Mouse (Mus musculus): ENCODE results near the gene Cdc42ep3. TPM values are rescaled to one million over a fixed set of nuclear protein-coding genes. Genes with fewer than 3 reads are reported as not detected.
A peak's percentile ranks its signal among the peaks of the same experiment; 100 is the strongest.

Cdc42ep3 gene
- polyA plus RNA-seq, 1 experiment from 2014 or later: 60.1 TPM

DNA sequence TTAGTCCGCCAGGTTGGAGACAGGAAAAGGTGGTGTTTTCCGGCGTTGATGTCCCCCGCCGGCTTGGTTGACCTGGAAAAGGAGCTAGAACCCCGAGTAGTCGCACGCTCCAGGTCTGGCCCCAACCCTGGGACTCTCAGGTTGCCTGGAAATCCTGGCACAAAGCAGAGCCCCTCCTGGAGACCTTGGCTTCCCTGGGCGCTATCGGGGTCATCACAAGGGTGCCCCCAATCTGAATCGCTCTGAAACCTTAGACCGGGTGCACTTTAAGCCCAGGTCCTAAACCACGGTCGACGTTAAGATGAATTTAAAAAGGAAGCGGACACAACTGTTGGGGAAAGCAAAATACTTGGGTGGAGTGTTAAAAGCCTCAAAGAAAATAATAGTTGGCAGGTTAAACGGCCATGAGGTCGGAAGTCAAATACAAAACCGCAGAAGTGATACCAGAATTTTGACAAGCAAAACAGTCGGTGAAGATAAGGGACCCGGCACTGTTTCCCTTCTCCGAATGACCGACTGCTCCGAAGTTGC lies 1.2 kb upstream of the Cdc42ep3 start:
- H3K4me3 ChIP-seq (replicated peaks): peak overlapping the region; percentile 65
- peak overlapping the region; percentile 100 for H3K4me2 ChIP-seq
- ATAC-seq (ENCODE audit: insufficient read depth, low FRiP score, low read depth): peak; percentile 9; the same call in 1 of the 2 replicates
- peaks cover 3% of the 10 kb centered on the region; the same call in 1 of the 2 replicates for H3K4me1 ChIP-seq
- H3K9me3 ChIP-seq: no peaks in the 10 kb centered on the region
- 0 out of 2 replicates have a peak overlapping the region, but pooled peaks have one; percentile 54 for H3K9ac ChIP-seq
- H3K27me3 ChIP-seq (replicated peaks): no peaks in the 10 kb centered on the region
- no peaks in the 10 kb centered on the region for H3K36me3 ChIP-seq
- H3K27ac ChIP-seq: peak overlapping the region; percentile 87
- 9% methylated on average over 24 of the region's 24 CpGs for WGBS

GRCm38 (mm10) chr17:79355271-79355991 lies 540 bp upstream of the Cdc42ep3 start:
- Histone ChIP-seq H3K27me3 (replicated peaks) (no peaks in the 10 kb centered on the region), H3K9ac (peak overlapping the region; percentile 54), H3K4me1 (peaks cover 3% of the 10 kb centered on the region; the same call in 1 of the 2 replicates), H3K36me3 (no peaks in the 10 kb centered on the region), H3K4me2 (peak overlapping the region; percentile 100), H3K9me3 (no peaks in the 10 kb centered on the region), H3K27ac (peak overlapping the region; percentile 87), H3K4me3 (replicated peaks) (peak overlapping the region; percentile 65)
- WGBS: under 1% methylated on average over 59 of the region's 59 CpGs
- peak; percentile 45 for ATAC-seq (ENCODE audit: insufficient read depth, low FRiP score, low read depth)

GRCm38 (mm10) chr17:79354174-79354443 lies 782 bp downstream of the Cdc42ep3 start:
- Histone ChIP-seq H3K4me2 (peak overlapping the region; percentile 100), H3K27me3 (replicated peaks) (no peaks in the 10 kb centered on the region), H3K4me3 (replicated peaks) (peak overlapping the region; percentile 65), H3K9me3 (no peaks in the 10 kb centered on the region), H3K4me1 (peaks cover 3% of the 10 kb centered on the region; the same call in 1 of the 2 replicates), H3K9ac (peak overlapping the region; percentile 55; the same call in 1 of the 2 replicates), H3K27ac (peak overlapping the region; percentile 87), H3K36me3 (no peaks in the 10 kb centered on the region)
- no peak for ATAC-seq (ENCODE audit: insufficient read depth, low FRiP score, low read depth)
- WGBS: 1% methylated on average over 6 of the region's 6 CpGs

GRCm38 (mm10) chr17:79353446-79354173 lies 1.3 kb downstream of the Cdc42ep3 start:
- H3K27me3 ChIP-seq (replicated peaks): no peaks in the 10 kb centered on the region
- no peaks in the 10 kb centered on the region for H3K9me3 ChIP-seq
- H3K36me3 ChIP-seq: no peaks in the 10 kb centered on the region
- WGBS: 4% methylated on average over 16 of the region's 16 CpGs
- H3K4me3 ChIP-seq (replicated peaks): peak overlapping the region; percentile 65
- no peak for ATAC-seq (ENCODE audit: insufficient read depth, low FRiP score, low read depth)
- H3K4me1 ChIP-seq: peaks cover 3% of the 10 kb centered on the region; the same call in 1 of the 2 replicates
- H3K9ac ChIP-seq: peak overlapping the region; percentile 55; the same call in 1 of the 2 replicates
- H3K27ac ChIP-seq: peak overlapping the region; percentile 87
- H3K4me2 ChIP-seq: peak overlapping the region; percentile 100

DNA sequence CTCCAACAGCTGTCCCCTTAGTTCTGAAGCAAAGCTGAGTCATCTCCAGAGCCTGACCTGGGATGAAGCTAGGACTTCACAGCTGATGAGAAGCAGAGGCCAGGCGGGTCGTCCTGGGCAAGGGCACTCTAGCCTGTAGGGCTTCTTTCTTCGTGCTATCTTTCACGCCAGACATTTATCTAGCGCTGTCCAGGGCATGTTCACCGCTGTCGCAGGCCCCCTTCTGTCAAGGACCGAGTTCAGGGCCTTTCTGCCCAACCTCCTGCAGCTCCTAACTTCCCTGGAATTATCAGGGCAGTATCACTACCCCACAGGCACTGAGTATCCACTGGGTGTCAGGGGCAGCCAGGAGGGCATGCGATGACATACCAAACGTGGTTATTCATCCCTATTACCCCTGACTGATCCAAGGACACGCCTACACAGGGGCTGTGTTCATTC lies 4.1 kb downstream of the Cdc42ep3 start:
- no peak overlapping the region for H3K4me3 ChIP-seq (replicated peaks)
- WGBS: 67% methylated on average over 11 of the region's 11 CpGs
- H3K4me1 ChIP-seq: 0 out of 2 replicates have a peak, but pooled peaks cover 3% of the 10 kb centered on the region
- no peak overlapping the region for H3K27ac ChIP-seq
- no peaks in the 10 kb centered on the region for H3K9me3 ChIP-seq
- H3K36me3 ChIP-seq: no peaks in the 10 kb centered on the region
- peak; percentile 65 for ATAC-seq (ENCODE audit: insufficient read depth, low FRiP score, low read depth)
- no peak overlapping the region for H3K9ac ChIP-seq
- no peaks in the 10 kb centered on the region for H3K27me3 ChIP-seq (replicated peaks)
- H3K4me2 ChIP-seq: no peak overlapping the region

- no peaks in the 10 kb centered on the region for H3K4me1 ChIP-seq
- H3K27ac ChIP-seq: no peak overlapping the region
- no peak for ATAC-seq (ENCODE audit: insufficient read depth, low FRiP score, low read depth)
- H3K27me3 ChIP-seq (replicated peaks): no peaks in the 10 kb centered on the region
- WGBS: 74% methylated on average over 4 of the region's 4 CpGs
- no peak overlapping the region for H3K9ac ChIP-seq
- H3K36me3 ChIP-seq: no peaks in the 10 kb centered on the region
- H3K4me2 ChIP-seq: no peak overlapping the region
- no peak overlapping the region for H3K4me3 ChIP-seq (replicated peaks)
- H3K9me3 ChIP-seq: no peaks in the 10 kb centered on the region
Observed at GRCm38 (mm10) chr17:79349371-79349770, 5.5 kb downstream of the Cdc42ep3 start.

GRCm38 (mm10) chr17:79347920-79348589 lies 6.8 kb downstream of the Cdc42ep3 start:
- no peak for ATAC-seq (ENCODE audit: insufficient read depth, low FRiP score, low read depth)
- Histone ChIP-seq H3K9ac (no peak overlapping the region), H3K9me3 (no peaks in the 10 kb centered on the region), H3K4me2 (no peak overlapping the region), H3K4me1 (no peaks in the 10 kb centered on the region), H3K36me3 (no peaks in the 10 kb centered on the region), H3K27me3 (replicated peaks) (no peaks in the 10 kb centered on the region), H3K4me3 (replicated peaks) (no peak overlapping the region), H3K27ac (no peak overlapping the region)
- WGBS: 84% methylated on average over 7 of the region's 7 CpGs

GRCm38 (mm10) chr17:79347291-79347690 lies 7.6 kb downstream of the Cdc42ep3 start:
- 65% methylated on average over 4 of the region's 4 CpGs for WGBS
- Histone ChIP-seq H3K4me1 (0 out of 2 replicates have a peak, but pooled peaks cover 3% of the 10 kb centered on the region), H3K9me3 (no peaks in the 10 kb centered on the region), H3K27ac (no peak overlapping the region), H3K27me3 (replicated peaks) (no peaks in the 10 kb centered on the region), H3K9ac (no peak overlapping the region), H3K4me2 (no peak overlapping the region), H3K36me3 (no peaks in the 10 kb centered on the region), H3K4me3 (replicated peaks) (no peak overlapping the region)
- no peak for ATAC-seq (ENCODE audit: insufficient read depth, low FRiP score, low read depth)

DNA sequence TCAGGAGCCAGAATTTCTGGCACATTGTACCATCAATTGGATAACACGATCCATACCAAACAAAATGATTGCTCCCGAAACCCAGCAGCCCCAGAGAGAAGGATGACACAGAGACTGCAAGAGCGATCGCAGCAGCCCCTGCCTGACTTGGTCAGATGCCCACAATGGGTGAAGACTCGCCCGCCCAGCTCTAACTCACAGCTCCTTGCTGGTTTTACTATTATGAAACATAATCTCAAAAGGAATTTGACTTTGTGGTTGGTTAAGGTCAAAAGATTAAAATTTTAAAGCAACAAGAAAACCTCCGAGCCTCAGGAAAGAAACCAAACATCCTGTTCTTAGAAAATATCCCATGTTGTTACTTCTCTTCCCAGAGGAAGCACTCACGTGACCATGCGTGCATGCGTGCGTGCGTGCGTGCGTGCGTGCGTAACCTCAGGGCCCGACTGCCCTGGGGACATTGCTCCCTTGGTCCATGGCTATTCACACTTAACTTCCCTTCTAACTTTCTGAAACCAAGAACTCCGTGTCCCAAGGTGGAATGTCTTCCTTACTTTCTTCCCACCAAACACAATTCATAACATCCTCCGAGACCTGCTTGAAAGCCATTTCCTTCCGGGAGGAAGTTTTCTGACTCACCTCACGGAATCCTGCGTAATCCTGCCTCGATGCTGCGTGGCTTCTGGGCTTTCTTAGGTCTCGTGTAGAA lies 9.7 kb downstream of the Cdc42ep3 start:
- Histone ChIP-seq H3K4me3 (replicated peaks) (no peak overlapping the region), H3K4me1 (0 out of 2 replicates have a peak, but pooled peaks cover 6% of the 10 kb centered on the region), H3K9me3 (no peaks in the 10 kb centered on the region), H3K27ac (no peak overlapping the region), H3K27me3 (replicated peaks) (no peaks in the 10 kb centered on the region), H3K36me3 (no peaks in the 10 kb centered on the region), H3K9ac (no peak overlapping the region), H3K4me2 (no peak overlapping the region)
- WGBS: 84% methylated on average over 25 of the region's 25 CpGs
- no peak for ATAC-seq (ENCODE audit: insufficient read depth, low FRiP score, low read depth)

DNA sequence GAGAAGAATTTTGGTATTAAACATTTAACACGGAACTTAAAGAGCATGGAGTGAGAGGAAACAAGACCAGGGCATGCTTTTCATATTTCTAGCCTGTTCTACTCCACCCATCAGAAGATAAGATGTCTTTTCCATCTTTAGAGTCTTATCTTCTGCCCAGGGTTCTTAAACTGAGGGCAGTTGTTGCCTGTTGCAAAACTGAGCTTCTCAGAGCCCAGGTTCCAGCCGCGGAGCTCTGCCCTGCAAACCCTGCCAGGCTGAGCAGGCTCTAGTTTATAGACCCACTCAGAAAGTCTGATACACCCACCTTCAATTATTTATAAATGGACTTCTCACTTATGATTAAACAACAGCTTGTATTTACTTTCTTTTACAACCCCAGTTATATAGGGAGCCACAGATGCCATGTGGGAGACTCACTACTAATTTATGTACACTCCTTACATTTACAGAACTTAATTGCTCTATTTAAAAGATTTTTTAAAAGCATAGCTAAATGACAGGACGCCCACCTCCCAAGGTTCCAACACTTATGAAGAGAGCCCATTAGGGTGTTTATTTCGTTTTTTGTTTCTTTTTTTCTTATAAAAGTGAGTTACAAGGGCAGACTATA lies 11.5 kb downstream of the Cdc42ep3 start:
- H3K9me3 ChIP-seq: no peaks in the 10 kb centered on the region
- no peak overlapping the region for H3K27ac ChIP-seq
- no peak overlapping the region for H3K4me2 ChIP-seq
- 75% methylated on average over 5 of the region's 5 CpGs for WGBS
- H3K4me1 ChIP-seq: 0 out of 2 replicates have a peak, but pooled peaks cover 6% of the 10 kb centered on the region
- H3K4me3 ChIP-seq (replicated peaks): no peak overlapping the region
- H3K36me3 ChIP-seq: no peaks in the 10 kb centered on the region; the same call in 1 of the 2 replicates
- H3K9ac ChIP-seq: no peak overlapping the region
- no peak for ATAC-seq (ENCODE audit: insufficient read depth, low FRiP score, low read depth)
- H3K27me3 ChIP-seq (replicated peaks): no peaks in the 10 kb centered on the region
